Mouse (Mus musculus): Measurements from ENCODE around the gene Srrm1. TPM values are rescaled to one million over a fixed set of nuclear protein-coding genes. Genes with fewer than 3 reads are reported as not detected.

Srrm1 gene
- polyA plus RNA-seq, 1 experiment = 41.3 TPM

GRCm38 (mm10) chr4:135373299-135373698 is 20.2 kb upstream of the Srrm1 start:
- Histone ChIP-seq H3K4me3 (no peak overlapping the region), H3ac (ENCODE audit: control insufficient read depth, insufficient read length) (no peak overlapping the region), H3K4me2 (ENCODE audit: low read depth) (no peak overlapping the region), H3K27me3 (ENCODE audit: control insufficient read depth, insufficient read depth, insufficient read length) (peaks cover 24% of the 10 kb centered on the region), H3K36me3 (ENCODE audit: control insufficient read depth, insufficient read depth) (no peaks in the 10 kb centered on the region), H3K79me2 (ENCODE audit: control insufficient read depth, insufficient read depth) (no peaks in the 10 kb centered on the region)
- no peak for TF ChIP-seq MAX (IDR thresholded peaks at IDR 0.05; ENCODE audit: low read depth)
- TF ChIP-seq MYOG (IDR thresholded peaks at IDR 0.05; ENCODE audit: control insufficient read depth in 1 of 3, insufficient read depth in 1 of 3, insufficient read length in 2 of 3, low read depth in 2 of 3) = no peak
- TF ChIP-seq POLR2A (IDR thresholded peaks at IDR 0.05; ENCODE audit: insufficient read length, low read depth) = no peak

GRCm38 (mm10) chr4:135370372-135370771 is 17.3 kb upstream of the Srrm1 start:
- no peak overlapping the region for H3K4me2 ChIP-seq (ENCODE audit: low read depth)
- H3K79me2 ChIP-seq (ENCODE audit: control insufficient read depth, insufficient read depth) = no peaks in the 10 kb centered on the region
- no peak for TF ChIP-seq POLR2A (IDR thresholded peaks at IDR 0.05; ENCODE audit: insufficient read length, low read depth)
- TF ChIP-seq MYOD1 (IDR thresholded peaks at IDR 0.05; ENCODE audit: control insufficient read depth in 1 of 3, insufficient read length in 2 of 3, low read depth in 2 of 3) = no peak
- no peak for TF ChIP-seq TCF3 (IDR thresholded peaks at IDR 0.05; ENCODE audit: insufficient read length, low read depth)
- TF ChIP-seq CEBPB (IDR thresholded peaks at IDR 0.05; ENCODE audit: insufficient read depth, poor library complexity, severe bottlenecking) = no peak
- TF ChIP-seq MYOG (IDR thresholded peaks at IDR 0.05; ENCODE audit: control insufficient read depth in 1 of 3, insufficient read depth in 1 of 3, insufficient read length in 2 of 3, low read depth in 2 of 3) = no peak
- TF ChIP-seq REST (IDR thresholded peaks at IDR 0.05; ENCODE audit: insufficient read depth, insufficient read length) = no peak
- TF ChIP-seq POLR2AphosphoS2 (IDR thresholded peaks at IDR 0.05; ENCODE audit: insufficient read length, low read depth) = no peak
- no peak for TF ChIP-seq USF1 (IDR thresholded peaks at IDR 0.05; ENCODE audit: low read depth)
- TF ChIP-seq SRF (IDR thresholded peaks at IDR 0.05; ENCODE audit: control insufficient read depth, insufficient read length, low read depth) = no peak
- no peak for TF ChIP-seq E2F4 (IDR thresholded peaks at IDR 0.05; ENCODE audit: insufficient read depth)
- no peak for TF ChIP-seq TCF12 (IDR thresholded peaks at IDR 0.05; ENCODE audit: insufficient read depth, poor library complexity, severe bottlenecking)
- TF ChIP-seq MAX (IDR thresholded peaks at IDR 0.05; ENCODE audit: low read depth) = no peak
- no peak overlapping the region for H3K4me3 ChIP-seq
- H3K27me3 ChIP-seq (ENCODE audit: control insufficient read depth, insufficient read depth, insufficient read length) = peaks cover 25% of the 10 kb centered on the region
- H3K36me3 ChIP-seq (ENCODE audit: control insufficient read depth, insufficient read depth) = no peaks in the 10 kb centered on the region
- H3ac ChIP-seq (ENCODE audit: control insufficient read depth, insufficient read length) = no peak overlapping the region

DNA sequence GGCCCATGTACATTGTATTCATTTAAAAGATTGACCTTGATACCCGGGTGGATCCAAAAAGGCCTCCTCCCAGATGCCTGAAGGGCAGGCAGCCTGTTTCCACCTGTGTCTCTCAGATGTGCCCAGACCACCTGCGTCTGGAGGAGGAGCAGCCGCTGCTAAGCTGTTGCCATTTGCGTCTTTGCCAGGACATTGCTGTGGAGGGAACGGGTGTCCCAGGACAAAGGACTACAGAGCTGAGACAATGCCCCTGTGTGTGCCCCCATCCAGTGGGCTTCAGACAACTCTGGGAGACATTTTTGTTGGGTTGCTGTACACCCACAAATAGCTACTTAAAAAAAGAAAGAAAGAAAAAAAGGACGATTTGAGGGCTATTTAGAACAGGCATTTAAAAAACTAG is 9.7 kb upstream of the Srrm1 start:
- no peaks in the 10 kb centered on the region for H3K36me3 ChIP-seq (ENCODE audit: control insufficient read depth, insufficient read depth)
- H3K4me3 ChIP-seq = no peak overlapping the region
- no peak for TF ChIP-seq MAX (IDR thresholded peaks at IDR 0.05; ENCODE audit: low read depth)
- TF ChIP-seq SRF (IDR thresholded peaks at IDR 0.05; ENCODE audit: control insufficient read depth, insufficient read length, low read depth) = no peak
- TF ChIP-seq MYOD1 (IDR thresholded peaks at IDR 0.05; ENCODE audit: control insufficient read depth in 1 of 3, insufficient read length in 2 of 3, low read depth in 2 of 3) = no peak
- TF ChIP-seq TCF3 (IDR thresholded peaks at IDR 0.05; ENCODE audit: insufficient read length, low read depth) = no peak
- TF ChIP-seq CEBPB (IDR thresholded peaks at IDR 0.05; ENCODE audit: insufficient read depth, poor library complexity, severe bottlenecking) = no peak
- TF ChIP-seq TCF12 (IDR thresholded peaks at IDR 0.05; ENCODE audit: insufficient read depth, poor library complexity, severe bottlenecking) = no peak
- no peaks in the 10 kb centered on the region for H3K79me2 ChIP-seq (ENCODE audit: control insufficient read depth, insufficient read depth)
- H3ac ChIP-seq (ENCODE audit: control insufficient read depth, insufficient read length) = no peak overlapping the region
- H3K4me2 ChIP-seq (ENCODE audit: low read depth) = no peak overlapping the region
- peaks cover 32% of the 10 kb centered on the region for H3K27me3 ChIP-seq (ENCODE audit: control insufficient read depth, insufficient read depth, insufficient read length)

GRCm38 (mm10) chr4:135361722-135362121 is 8.6 kb upstream of the Srrm1 start:
- no peak overlapping the region for H3K4me2 ChIP-seq (ENCODE audit: low read depth)
- no peaks in the 10 kb centered on the region for H3K79me2 ChIP-seq (ENCODE audit: control insufficient read depth, insufficient read depth)
- H3ac ChIP-seq (ENCODE audit: control insufficient read depth, insufficient read length) = no peak overlapping the region
- H3K27me3 ChIP-seq (ENCODE audit: control insufficient read depth, insufficient read depth, insufficient read length) = peaks cover 39% of the 10 kb centered on the region
- TF ChIP-seq E2F4 (IDR thresholded peaks at IDR 0.05; ENCODE audit: insufficient read depth) = no peak
- no peak for TF ChIP-seq POLR2AphosphoS2 (IDR thresholded peaks at IDR 0.05; ENCODE audit: insufficient read length, low read depth)
- TF ChIP-seq USF1 (IDR thresholded peaks at IDR 0.05; ENCODE audit: low read depth) = no peak
- no peak for TF ChIP-seq POLR2A (IDR thresholded peaks at IDR 0.05; ENCODE audit: insufficient read length, low read depth)
- TF ChIP-seq MAX (IDR thresholded peaks at IDR 0.05; ENCODE audit: low read depth) = no peak
- TF ChIP-seq MYOD1 (IDR thresholded peaks at IDR 0.05; ENCODE audit: control insufficient read depth in 1 of 3, insufficient read length in 2 of 3, low read depth in 2 of 3) = no peak
- TF ChIP-seq CEBPB (IDR thresholded peaks at IDR 0.05; ENCODE audit: insufficient read depth, poor library complexity, severe bottlenecking) = no peak
- no peak for TF ChIP-seq MYOG (IDR thresholded peaks at IDR 0.05; ENCODE audit: control insufficient read depth in 1 of 3, insufficient read depth in 1 of 3, insufficient read length in 2 of 3, low read depth in 2 of 3)
- TF ChIP-seq TCF12 (IDR thresholded peaks at IDR 0.05; ENCODE audit: insufficient read depth, poor library complexity, severe bottlenecking) = no peak
- TF ChIP-seq REST (IDR thresholded peaks at IDR 0.05; ENCODE audit: insufficient read depth, insufficient read length) = no peak
- no peak for TF ChIP-seq SRF (IDR thresholded peaks at IDR 0.05; ENCODE audit: control insufficient read depth, insufficient read length, low read depth)
- TF ChIP-seq TCF3 (IDR thresholded peaks at IDR 0.05; ENCODE audit: insufficient read length, low read depth) = no peak
- no peaks in the 10 kb centered on the region for H3K36me3 ChIP-seq (ENCODE audit: control insufficient read depth, insufficient read depth)
- no peak overlapping the region for H3K4me3 ChIP-seq

DNA sequence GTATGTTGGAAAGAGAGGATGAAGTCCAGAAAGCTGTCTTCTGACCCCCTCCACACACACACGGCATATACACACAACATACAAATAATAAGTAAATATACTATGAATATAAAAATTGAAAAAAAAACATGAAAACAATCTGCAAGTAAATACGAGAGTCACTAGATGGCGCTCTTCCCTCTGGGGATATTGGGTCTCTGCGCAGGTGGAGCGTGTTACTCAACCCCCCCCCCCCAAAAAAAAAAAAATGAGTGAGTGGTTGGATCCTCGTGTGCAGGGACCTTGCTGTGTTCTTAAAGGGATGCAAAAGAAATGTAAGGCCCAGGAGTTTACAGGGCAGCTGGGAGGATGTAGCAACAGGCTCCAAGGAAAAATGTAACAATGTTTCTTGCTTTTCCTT is 5.6 kb upstream of the Srrm1 start:
- TF ChIP-seq MYOG (IDR thresholded peaks at IDR 0.05; ENCODE audit: control insufficient read depth in 1 of 3, insufficient read depth in 1 of 3, insufficient read length in 2 of 3, low read depth in 2 of 3) (no peak), TCF3 (IDR thresholded peaks at IDR 0.05; ENCODE audit: insufficient read length, low read depth) (no peak), REST (IDR thresholded peaks at IDR 0.05; ENCODE audit: insufficient read depth, insufficient read length) (no peak), SRF (IDR thresholded peaks at IDR 0.05; ENCODE audit: control insufficient read depth, insufficient read length, low read depth) (no peak), MYOD1 (IDR thresholded peaks at IDR 0.05; ENCODE audit: control insufficient read depth in 1 of 3, insufficient read length in 2 of 3, low read depth in 2 of 3) (no peak), TCF12 (IDR thresholded peaks at IDR 0.05; ENCODE audit: insufficient read depth, poor library complexity, severe bottlenecking) (no peak), E2F4 (IDR thresholded peaks at IDR 0.05; ENCODE audit: insufficient read depth) (no peak), MAX (IDR thresholded peaks at IDR 0.05; ENCODE audit: low read depth) (no peak), POLR2A (IDR thresholded peaks at IDR 0.05; ENCODE audit: insufficient read length, low read depth) (no peak), POLR2AphosphoS2 (IDR thresholded peaks at IDR 0.05; ENCODE audit: insufficient read length, low read depth) (no peak), CEBPB (IDR thresholded peaks at IDR 0.05; ENCODE audit: insufficient read depth, poor library complexity, severe bottlenecking) (no peak), USF1 (IDR thresholded peaks at IDR 0.05; ENCODE audit: low read depth) (no peak)
- Histone ChIP-seq H3ac (ENCODE audit: control insufficient read depth, insufficient read length) (no peak overlapping the region), H3K36me3 (ENCODE audit: control insufficient read depth, insufficient read depth) (no peaks in the 10 kb centered on the region), H3K4me2 (ENCODE audit: low read depth) (no peak overlapping the region), H3K79me2 (ENCODE audit: control insufficient read depth, insufficient read depth) (no peaks in the 10 kb centered on the region), H3K27me3 (ENCODE audit: control insufficient read depth, insufficient read depth, insufficient read length) (peaks cover 22% of the 10 kb centered on the region), H3K4me3 (no peak overlapping the region)
